Mouse (Mus musculus): ENCODE measurements around the gene Macf1. TPM values are rescaled to one million over a fixed set of nuclear protein-coding genes. Genes with fewer than 3 reads are reported as not detected.
"Not testable (repeated sequence)": the region's sequence is repeated elsewhere in the genome, so short reads cannot be mapped to it uniquely, and the experiment has no call there.

Macf1 gene
- polyA plus RNA-seq, 1 experiment from 2014 or later: 61.8 TPM

DNA sequence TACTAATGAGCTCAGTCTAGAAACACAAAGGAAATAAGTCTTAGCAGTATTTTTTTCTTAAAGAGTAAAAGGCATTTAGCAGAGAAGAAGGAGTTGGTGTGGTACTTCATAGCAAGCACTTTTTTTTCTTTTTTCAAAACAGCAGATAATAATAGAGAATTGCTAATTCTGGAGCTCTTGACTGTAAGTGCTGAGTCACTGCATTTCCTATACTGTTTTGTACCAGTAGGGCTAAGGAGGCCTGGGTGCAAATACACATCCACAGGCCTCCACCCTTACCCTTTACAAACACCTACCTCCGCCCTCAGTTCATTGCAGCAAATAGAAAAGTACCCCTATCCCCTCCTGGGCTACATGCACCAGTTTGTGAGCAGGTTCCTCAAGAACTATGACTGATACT, 17.6 kb downstream of the Macf1 start:
- Histone ChIP-seq H3K36me3 (no peaks in the 10 kb centered on the region), H3K27ac (no peak overlapping the region), H3K27me3 (replicated peaks) (no peaks in the 10 kb centered on the region), H3K4me3 (no peak overlapping the region), H3K9ac (no peak overlapping the region), H3K9me3 (no peaks in the 10 kb centered on the region), H3K4me1 (peaks cover 56% of the 10 kb centered on the region), H3K4me2 (replicated peaks) (peak overlapping the region; percentile 86)
- ATAC-seq (ENCODE audit: low FRiP score, low read depth): no peak
- 82% methylated on average over 1 of the region's 1 CpGs for WGBS

- ATAC-seq (ENCODE audit: low FRiP score, low read depth): no peak
- WGBS: 32% methylated on average over 11 of the region's 11 CpGs
- Histone ChIP-seq H3K4me2 (replicated peaks) (peak overlapping the region; percentile 86), H3K9ac (peak overlapping the region; percentile 100), H3K36me3 (no peaks in the 10 kb centered on the region), H3K27ac (peak overlapping the region; percentile 98), H3K4me3 (peak overlapping the region; percentile 94), H3K9me3 (no peaks in the 10 kb centered on the region), H3K4me1 (peaks cover 51% of the 10 kb centered on the region), H3K27me3 (replicated peaks) (no peaks in the 10 kb centered on the region)
Measured at GRCm38 (mm10) chr4:123665681-123666278, 18.4 kb downstream of the Macf1 start.

GRCm38 (mm10) chr4:123664951-123665661, 19.1 kb downstream of the Macf1 start:
- Histone ChIP-seq H3K36me3 (no peaks in the 10 kb centered on the region), H3K27me3 (replicated peaks) (no peaks in the 10 kb centered on the region), H3K9me3 (no peaks in the 10 kb centered on the region), H3K4me1 (peaks cover 44% of the 10 kb centered on the region), H3K9ac (peak overlapping the region; percentile 100), H3K4me3 (peak overlapping the region; percentile 94), H3K4me2 (replicated peaks) (peak overlapping the region; percentile 86), H3K27ac (peak overlapping the region; percentile 98)
- WGBS: 1% methylated on average over 57 of the region's 58 CpGs
- ATAC-seq (ENCODE audit: low FRiP score, low read depth): peak; percentile 49

- H3K27me3 ChIP-seq (replicated peaks): no peaks in the 10 kb centered on the region
- peak overlapping the region; percentile 94 for H3K4me3 ChIP-seq
- H3K9ac ChIP-seq: peak overlapping the region; percentile 100
- H3K9me3 ChIP-seq: no peaks in the 10 kb centered on the region
- WGBS: under 1% methylated on average over 106 of the region's 125 CpGs
- peaks cover 44% of the 10 kb centered on the region for H3K4me1 ChIP-seq
- no peaks in the 10 kb centered on the region for H3K36me3 ChIP-seq
- H3K27ac ChIP-seq: peak overlapping the region; percentile 98
- ATAC-seq (ENCODE audit: low FRiP score, low read depth): peak; percentile 63
- H3K4me2 ChIP-seq (replicated peaks): peak overlapping the region; percentile 86
Measured at GRCm38 (mm10) chr4:123664021-123664950, 19.9 kb downstream of the Macf1 start.

DNA sequence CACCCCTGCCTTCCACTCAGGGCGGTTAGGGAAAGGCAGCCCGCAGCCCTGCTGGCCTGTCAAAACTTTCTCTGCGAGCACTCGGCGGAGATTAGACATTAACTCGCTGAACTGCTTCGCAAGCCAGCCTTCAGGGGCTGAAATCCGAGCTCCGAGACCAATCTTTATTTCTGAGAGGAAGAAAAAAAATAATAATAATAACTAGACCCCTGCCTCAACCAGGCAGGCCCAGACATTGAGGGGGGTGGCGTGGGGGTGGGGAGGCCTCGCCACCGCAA, 20.5 kb downstream of the Macf1 start:
- Histone ChIP-seq H3K9ac (peak overlapping the region; percentile 100), H3K4me3 (peak overlapping the region; percentile 94), H3K27me3 (replicated peaks) (no peaks in the 10 kb centered on the region), H3K36me3 (no peaks in the 10 kb centered on the region), H3K4me1 (peaks cover 44% of the 10 kb centered on the region), H3K27ac (peak overlapping the region; percentile 98), H3K9me3 (no peaks in the 10 kb centered on the region), H3K4me2 (replicated peaks) (peak overlapping the region; percentile 86)
- ATAC-seq (ENCODE audit: low FRiP score, low read depth): no peak
- WGBS: under 1% methylated on average over 12 of the region's 12 CpGs

- peak overlapping the region; percentile 86 for H3K4me2 ChIP-seq (replicated peaks)
- no peaks in the 10 kb centered on the region for H3K27me3 ChIP-seq (replicated peaks)
- H3K4me1 ChIP-seq: peaks cover 44% of the 10 kb centered on the region
- no peak for ATAC-seq (ENCODE audit: low FRiP score, low read depth)
- no peaks in the 10 kb centered on the region for H3K36me3 ChIP-seq
- H3K9me3 ChIP-seq: no peaks in the 10 kb centered on the region
- H3K4me3 ChIP-seq: peak overlapping the region; percentile 94
- H3K27ac ChIP-seq: peak overlapping the region; percentile 98; the same call in 1 of the 2 replicates
- H3K9ac ChIP-seq: peak overlapping the region; percentile 100
- 1% methylated on average over 15 of the region's 15 CpGs for WGBS
Measured at GRCm38 (mm10) chr4:123662914-123663687, 21.1 kb downstream of the Macf1 start.

GRCm38 (mm10) chr4:123658175-123658574, 26.0 kb downstream of the Macf1 start:
- H3K4me3 ChIP-seq: no peak overlapping the region
- H3K4me2 ChIP-seq (replicated peaks): no peak overlapping the region
- 92% methylated on average over 1 of the region's 1 CpGs for WGBS
- H3K4me1 ChIP-seq: peaks cover 15% of the 10 kb centered on the region
- no peaks in the 10 kb centered on the region for H3K9me3 ChIP-seq
- no peak overlapping the region for H3K9ac ChIP-seq
- no peaks in the 10 kb centered on the region for H3K27me3 ChIP-seq (replicated peaks)
- no peak overlapping the region for H3K27ac ChIP-seq
- no peaks in the 10 kb centered on the region for H3K36me3 ChIP-seq
- no peak for ATAC-seq (ENCODE audit: low FRiP score, low read depth)

DNA sequence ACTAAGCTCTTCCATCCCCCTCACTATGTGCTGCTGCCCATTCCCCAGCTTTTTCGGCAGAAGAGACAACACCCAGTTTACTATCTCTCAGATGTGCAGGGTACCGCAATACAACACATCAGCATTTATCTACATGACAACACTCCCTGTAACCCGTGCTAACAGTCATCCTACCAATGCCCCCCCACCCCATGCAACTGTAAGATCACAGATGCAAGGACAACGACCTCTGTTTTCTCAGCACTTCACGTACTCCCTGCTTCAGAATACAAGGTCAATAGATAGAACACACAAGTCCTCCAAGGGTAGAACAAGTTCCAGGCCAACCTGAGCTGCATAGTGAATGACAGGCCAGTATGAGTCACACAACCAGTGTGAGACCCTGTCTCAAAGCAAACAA, 28.9 kb downstream of the Macf1 start:
- no peak overlapping the region for H3K4me3 ChIP-seq
- ATAC-seq (ENCODE audit: low FRiP score, low read depth): no peak
- H3K9ac ChIP-seq: no peak overlapping the region
- H3K27me3 ChIP-seq (replicated peaks): no peaks in the 10 kb centered on the region
- no peak overlapping the region for H3K27ac ChIP-seq
- no peaks in the 10 kb centered on the region for H3K36me3 ChIP-seq
- 92% methylated on average over 5 of the region's 5 CpGs for WGBS
- H3K4me1 ChIP-seq: no peaks in the 10 kb centered on the region
- no peaks in the 10 kb centered on the region for H3K9me3 ChIP-seq
- H3K4me2 ChIP-seq (replicated peaks): no peak overlapping the region

DNA sequence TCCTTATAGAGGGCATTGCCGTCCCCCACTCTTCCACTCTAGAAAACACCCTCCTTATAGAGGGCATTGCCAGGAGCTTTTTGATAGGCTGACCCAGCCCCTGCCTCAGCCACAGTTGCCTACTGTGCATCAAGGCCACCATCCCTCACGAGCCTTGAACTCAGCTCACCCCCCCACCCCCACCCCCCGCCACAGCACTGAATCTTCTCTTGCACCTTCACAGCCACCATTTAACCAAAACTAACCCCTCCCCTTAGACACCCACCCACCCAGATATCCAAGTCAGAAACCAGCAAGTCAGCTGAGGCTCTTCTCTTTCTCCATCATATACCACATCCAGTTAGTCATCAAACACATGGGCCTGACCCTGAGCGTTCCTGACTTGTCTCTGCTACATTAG, 29.6 kb downstream of the Macf1 start:
- H3K27me3 ChIP-seq (replicated peaks): no peaks in the 10 kb centered on the region
- ATAC-seq (ENCODE audit: low FRiP score, low read depth): no peak
- no peak overlapping the region for H3K9ac ChIP-seq
- no peak overlapping the region for H3K27ac ChIP-seq
- 99% methylated on average over 4 of the region's 4 CpGs for WGBS
- H3K4me1 ChIP-seq: no peaks in the 10 kb centered on the region
- no peaks in the 10 kb centered on the region for H3K9me3 ChIP-seq
- no peak overlapping the region for H3K4me3 ChIP-seq
- no peaks in the 10 kb centered on the region for H3K36me3 ChIP-seq
- no peak overlapping the region for H3K4me2 ChIP-seq (replicated peaks)

DNA sequence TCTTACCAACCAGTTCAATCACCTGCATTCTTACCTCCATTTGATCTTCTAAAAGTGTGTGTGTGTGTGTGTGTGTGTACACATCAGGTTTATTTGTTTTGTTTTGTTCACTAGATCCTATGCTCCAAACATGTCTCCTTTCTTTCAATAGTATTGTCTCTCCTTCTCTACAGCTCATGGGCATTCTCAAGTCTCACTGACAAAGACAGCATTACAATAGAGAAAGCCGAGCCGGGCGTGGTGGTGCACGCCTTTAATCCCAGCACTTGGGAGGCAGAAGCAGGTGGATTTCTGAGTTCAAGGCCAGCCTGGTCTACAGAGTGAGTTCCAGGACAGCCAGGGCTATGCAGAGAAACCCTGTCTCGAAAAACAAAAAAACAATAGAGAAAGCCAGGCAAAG, 30.7 kb downstream of the Macf1 start:
- H3K36me3 ChIP-seq; ATAC-seq (ENCODE audit: low FRiP score, low read depth): not testable (repeated sequence)
- 88% methylated on average over 5 of the region's 5 CpGs for WGBS

DNA sequence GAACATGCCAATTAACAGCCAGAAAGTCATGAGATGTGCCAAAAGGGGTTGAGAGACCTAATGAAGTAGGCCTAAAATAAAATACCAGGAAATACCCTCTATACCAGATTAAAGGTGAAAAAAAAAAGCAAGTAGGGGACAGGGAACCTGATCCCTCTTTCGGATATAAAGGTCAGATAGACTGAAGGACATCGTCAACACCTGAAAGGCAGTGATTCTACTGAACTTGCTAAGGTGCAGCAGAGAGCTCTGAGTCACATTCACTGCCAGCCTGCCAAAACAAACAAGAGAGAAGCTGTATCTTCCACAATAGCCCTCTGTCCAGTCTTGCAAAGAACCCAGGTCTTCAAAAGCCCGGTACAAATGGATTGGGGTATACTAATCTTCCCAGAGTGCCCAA, 32.0 kb downstream of the Macf1 start:
- no peaks in the 10 kb centered on the region for H3K9me3 ChIP-seq

More for the DNA sequence above, 30.7 kb downstream of the Macf1 start:
- not testable (repeated sequence) for H3K4me3 ChIP-seq; H3K4me2 ChIP-seq (replicated peaks); H3K9ac ChIP-seq; H3K9me3 ChIP-seq; H3K4me1 ChIP-seq; H3K27ac ChIP-seq; H3K27me3 ChIP-seq (replicated peaks)

More for the DNA sequence above, 32.0 kb downstream of the Macf1 start:
- no peaks in the 10 kb centered on the region for H3K27me3 ChIP-seq (replicated peaks)
- H3K4me2 ChIP-seq (replicated peaks): no peak overlapping the region
- no peaks in the 10 kb centered on the region for H3K4me1 ChIP-seq
- no peak overlapping the region for H3K27ac ChIP-seq
- peaks cover 4% of the 10 kb centered on the region; the same call in 1 of the 2 replicates for H3K36me3 ChIP-seq
- 88% methylated on average over 3 of the region's 3 CpGs for WGBS
- no peak overlapping the region for H3K4me3 ChIP-seq
- no peak overlapping the region for H3K9ac ChIP-seq
- ATAC-seq (ENCODE audit: low FRiP score, low read depth): no peak

Measured in neural tube, embryonic 12.5 days (tissue).